Mouse (Mus musculus): Measurements from ENCODE around the gene Fbxo45.
"Not testable (repeated sequence)": the region's sequence is repeated elsewhere in the genome, so short reads cannot be mapped to it uniquely, and the experiment has no call there.

The Fbxo45 gene

GRCm38 (mm10) chr16:32246952-32247370 lies at the start of gene Fbxo45, which contains the start of gene Wdr53:
Gene Fbxo45, minus strand, starts transcription at chr16:32247158.
Gene Wdr53, plus strand, starts transcription at chr16:32247227.
- CTCF ChIA-PET = no interaction called here

- CTCF ChIA-PET = no interaction called here
These were observed 44.9 kb upstream of the Fbxo45 start for GRCm38 (mm10) chr16:32291821-32292220.

DNA sequence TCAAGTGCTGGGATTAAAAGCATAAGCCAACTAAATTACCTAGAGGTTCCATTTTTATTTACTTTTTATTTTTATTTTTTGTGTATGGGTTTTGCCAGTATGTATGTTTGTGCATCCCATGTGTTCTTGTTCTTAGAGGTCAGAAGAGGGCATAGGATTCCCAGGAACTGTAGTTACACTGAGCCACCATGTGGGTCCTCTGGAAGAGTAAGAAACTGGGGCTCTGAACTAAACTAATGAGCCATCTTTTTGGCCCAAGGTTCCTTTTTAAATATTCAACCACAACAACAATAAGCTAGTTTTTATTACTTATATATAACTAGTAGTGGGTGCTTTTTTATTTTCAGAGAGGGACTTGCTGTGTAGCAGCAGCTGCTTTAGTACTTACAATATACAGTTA lies 35.6 kb upstream of the Fbxo45 start:
- CTCF ChIA-PET = interaction anchor here (0.6 kb wide), 1 partner anchor 298 kb away, joined by 6 read pairs; no protein-coding TSS in a partner anchor

- CTCF ChIA-PET = no interaction called here
These were observed 33.3 kb upstream of the Fbxo45 start for GRCm38 (mm10) chr16:32280211-32280610.

GRCm38 (mm10) chr16:32278396-32278795 lies 31.4 kb upstream of the Fbxo45 start:
- CTCF ChIA-PET = no interaction called here

DNA sequence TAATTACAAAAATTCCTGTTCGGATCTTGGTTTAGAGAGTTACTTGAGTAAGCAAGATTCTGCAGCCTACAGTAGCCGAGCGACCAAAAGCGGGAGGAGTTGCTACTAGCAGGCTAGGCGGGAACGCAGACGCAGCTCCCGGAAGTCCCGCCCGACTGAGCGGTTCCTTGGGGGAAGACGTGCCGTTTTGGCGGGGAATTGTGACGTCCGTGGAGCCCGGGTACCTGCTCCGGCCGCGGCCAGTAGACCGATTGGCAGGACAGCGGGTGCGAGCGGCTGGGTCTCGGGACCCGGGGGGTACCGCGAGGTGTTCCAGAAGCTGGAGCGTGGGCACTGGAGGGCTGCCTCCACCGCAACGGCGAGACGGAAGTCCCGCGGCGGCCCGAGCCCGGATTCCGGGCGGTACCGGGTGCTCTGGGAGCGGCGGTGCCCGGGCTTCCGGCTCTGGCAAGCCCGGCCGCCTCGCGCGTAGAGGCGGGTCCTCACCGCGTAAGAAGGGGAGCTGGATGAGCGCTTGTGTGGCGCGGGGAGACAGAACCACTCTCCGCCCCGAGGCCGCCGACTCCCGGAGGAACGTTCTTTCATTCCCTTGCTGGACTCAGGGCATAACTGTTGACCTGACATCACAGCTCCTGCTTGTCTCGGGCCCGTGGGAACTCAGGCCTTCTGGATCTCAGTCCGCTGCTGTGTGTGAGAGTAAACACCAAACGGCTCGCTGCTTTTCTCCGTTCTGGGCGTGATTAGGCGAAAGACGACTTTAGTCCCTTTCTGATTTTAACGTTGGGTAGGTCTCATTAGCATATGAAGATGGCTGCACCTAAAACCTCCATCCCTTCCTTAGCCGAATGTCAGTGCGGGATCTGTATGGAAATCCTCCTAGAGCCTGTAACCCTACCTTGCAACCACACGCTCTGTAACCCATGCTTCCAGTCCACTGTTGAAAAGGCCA lies 30.6 kb upstream of the Fbxo45 start, which contains the start of gene Rnf168:
Gene Rnf168, plus strand, starts transcription at position 152 of the 949 bp plus-strand sequence.
- CTCF ChIA-PET = interaction anchor here (0.6 kb wide), 1 partner anchor 16 kb away, joined by 3 read pairs; no protein-coding TSS in a partner anchor

DNA sequence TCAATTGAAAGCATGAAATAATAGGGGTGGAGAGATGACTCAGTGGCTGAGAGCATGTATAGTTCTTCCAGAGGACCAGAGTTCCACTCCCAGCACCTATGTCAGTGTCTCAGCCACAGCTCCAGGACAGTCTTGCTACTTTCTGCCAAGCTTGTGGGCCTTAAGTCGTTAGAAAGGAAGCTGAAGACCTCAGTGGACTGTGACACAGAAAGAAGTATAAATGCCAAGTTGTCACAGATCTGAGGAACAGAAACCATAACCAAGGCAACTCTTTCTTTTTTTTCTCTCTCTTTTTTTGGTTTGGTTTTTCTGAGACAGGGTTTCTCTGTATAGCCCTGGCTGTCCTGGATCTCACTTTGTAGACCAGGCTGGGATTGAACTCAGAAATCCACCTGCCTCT lies 28.9 kb upstream of the Fbxo45 start:
- CTCF ChIA-PET = no interaction called here

- CTCF ChIA-PET = no interaction called here
These were observed 28.1 kb upstream of the Fbxo45 start for GRCm38 (mm10) chr16:32275041-32275440.

DNA sequence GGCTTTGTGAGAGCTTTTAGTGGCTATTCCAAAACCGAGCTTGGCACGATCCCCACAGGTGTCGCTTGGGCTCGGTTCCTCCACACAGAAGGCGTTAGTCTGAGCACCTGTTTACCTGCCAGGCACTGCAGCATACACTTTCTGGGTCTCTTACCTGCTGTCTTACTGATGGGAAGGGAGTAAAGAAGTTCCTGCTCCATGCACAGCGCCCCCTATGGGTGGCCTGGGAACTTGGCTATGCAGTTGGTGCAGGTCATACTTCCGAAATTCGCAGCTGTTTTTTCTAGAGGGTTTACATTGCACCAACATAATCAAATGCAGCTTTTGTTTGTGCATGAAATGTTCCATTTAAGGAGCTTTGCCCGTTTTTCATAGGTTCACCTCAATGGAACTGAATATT lies 26.4 kb upstream of the Fbxo45 start:
- CTCF ChIA-PET = interaction anchor here (0.8 kb wide), 1 partner anchor 157 kb away, joined by 3 read pairs; no protein-coding TSS in a partner anchor

DNA sequence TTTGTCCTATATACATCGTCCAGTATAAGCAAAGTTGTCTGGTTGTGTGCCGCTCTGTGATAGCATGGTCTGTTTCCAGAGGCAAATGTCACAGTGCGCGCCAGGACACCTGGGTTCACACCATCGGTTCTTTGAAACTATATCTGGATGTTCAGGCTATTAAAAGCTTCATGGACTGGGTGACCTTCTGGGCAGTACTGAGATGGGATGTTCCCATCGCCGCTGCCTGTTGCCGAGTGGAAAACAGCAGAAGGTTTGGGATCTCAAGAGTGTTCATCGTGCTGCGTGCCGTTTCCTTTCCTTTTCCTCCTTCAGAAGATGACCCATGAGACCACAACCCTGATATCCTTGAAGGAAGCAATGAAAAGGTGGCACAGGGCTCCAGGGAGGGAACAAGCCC lies 24.3 kb upstream of the Fbxo45 start, which contains the start of gene Smco1:
Gene Smco1, plus strand, starts transcription at position 178 of the 400 bp plus-strand sequence.
- CTCF ChIA-PET = no interaction called here

GRCm38 (mm10) chr16:32264225-32264624 lies 17.3 kb upstream of the Fbxo45 start:
- CTCF ChIA-PET = interaction anchor here (0.6 kb wide), 2 partner anchors 46 to 77 kb away, joined by 3 to 4 read pairs; no protein-coding TSS in a partner anchor

GRCm38 (mm10) chr16:32246351-32246791 lies 587 bp downstream of the Fbxo45 start:
- CTCF ChIA-PET = no interaction called here

DNA sequence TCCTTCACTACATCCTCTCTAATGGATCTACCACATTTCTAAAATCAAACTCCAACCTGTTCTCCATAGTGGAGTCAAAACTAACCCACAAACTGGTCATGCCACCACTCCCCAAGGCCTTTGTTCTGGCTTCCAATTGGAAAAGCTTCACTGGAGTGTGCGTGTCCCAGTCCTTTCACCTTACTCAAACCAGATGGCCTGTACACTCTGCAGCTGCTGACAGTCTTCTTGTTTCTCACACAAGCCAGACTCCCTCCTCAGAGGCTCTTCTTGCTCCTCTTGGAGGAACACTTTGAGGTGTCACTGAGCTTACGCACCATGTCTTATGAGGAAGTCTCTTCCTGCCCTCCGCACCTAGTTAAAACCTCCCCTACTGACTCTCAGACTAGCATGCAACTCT lies 3.1 kb downstream of the Fbxo45 start:
- CTCF ChIA-PET = interaction anchor here (0.6 kb wide), 1 partner anchor 9 kb away, joined by 5 read pairs; no protein-coding TSS in a partner anchor

DNA sequence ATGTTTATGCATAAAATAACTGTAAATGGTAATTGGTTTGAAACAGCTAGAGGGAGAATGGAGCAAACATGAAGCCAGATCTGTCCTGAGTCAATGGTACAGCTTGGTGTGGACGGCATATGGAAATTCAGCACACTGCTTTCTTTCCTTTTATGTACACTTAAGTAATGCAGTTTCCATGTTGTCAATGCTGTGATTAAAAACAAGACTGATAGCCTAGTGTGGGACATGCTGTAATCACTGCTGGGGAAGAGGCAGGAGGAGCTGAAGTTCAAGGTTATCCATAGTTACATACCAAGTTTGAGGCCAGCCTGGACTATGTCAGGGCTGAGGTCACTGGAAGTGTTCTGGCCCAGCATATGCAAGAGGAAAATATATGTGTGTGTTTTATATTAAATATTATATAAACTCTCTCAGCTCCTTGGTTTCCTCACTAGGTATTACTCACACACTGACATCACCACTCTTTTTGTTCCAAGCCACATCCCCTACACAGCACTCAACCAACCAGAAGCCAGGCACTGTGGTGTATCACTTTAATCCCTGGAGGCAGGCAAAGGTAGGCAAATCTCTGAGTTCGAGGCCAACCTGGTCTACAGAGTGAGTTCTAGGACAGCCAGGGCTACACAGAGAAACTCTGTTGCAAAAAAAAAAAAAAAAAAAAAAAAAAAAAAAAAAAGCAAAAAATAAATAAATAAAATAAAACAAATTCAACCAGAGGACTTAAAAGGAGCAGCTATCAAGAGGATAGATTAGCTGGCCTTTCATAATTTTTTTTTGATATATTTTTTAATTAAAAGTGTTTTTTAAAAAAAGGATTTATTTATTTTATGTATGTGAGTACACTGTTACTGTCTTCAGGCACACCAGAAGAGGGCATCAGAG lies 7.3 kb downstream of the Fbxo45 start:
- CTCF ChIA-PET = interaction anchor here (0.6 kb wide), 2 partner anchors 58 to 637 kb away, joined by 4 to 7 read pairs; partner anchors contain the start of gene Fyttd1

DNA sequence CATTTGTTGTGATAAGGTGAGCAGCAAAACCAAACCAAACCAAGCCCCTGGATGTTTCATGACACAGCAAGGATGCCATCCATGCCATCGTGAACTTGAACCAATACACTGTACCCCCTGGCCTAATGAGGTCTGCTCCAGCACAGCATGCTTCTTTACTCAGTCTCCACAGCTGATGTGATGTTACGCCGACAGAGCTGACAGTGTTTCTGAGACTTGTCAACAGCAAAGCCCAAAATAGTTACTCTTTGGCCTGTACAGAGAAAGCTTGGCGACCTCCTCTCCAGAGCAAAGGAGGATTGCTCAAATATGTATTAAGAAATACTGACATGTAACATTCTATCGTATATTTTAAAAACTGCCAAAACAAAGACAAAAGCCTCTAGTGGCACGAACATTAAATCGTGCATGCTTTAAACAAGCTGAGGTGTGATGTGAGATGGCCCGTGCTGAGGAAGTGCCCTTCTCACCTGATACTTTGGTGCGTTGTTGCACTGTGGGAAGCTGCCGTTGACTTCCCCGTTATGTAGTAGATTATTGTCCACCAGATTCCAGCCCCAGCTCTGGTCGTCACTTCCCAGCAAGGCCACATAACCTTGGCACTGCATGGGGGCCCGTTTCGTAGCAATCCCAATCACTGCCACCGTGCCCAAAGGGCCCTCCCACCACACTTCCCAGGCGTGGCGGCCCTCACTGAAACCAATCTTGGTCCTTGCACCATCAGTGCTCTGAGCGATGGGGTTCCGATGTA lies 8.9 kb downstream of the Fbxo45 start:
- CTCF ChIA-PET = no interaction called here

- CTCF ChIA-PET = not testable (repeated sequence)
These were observed 14.9 kb downstream of the Fbxo45 start for GRCm38 (mm10) chr16:32232050-32232449.

GRCm38 (mm10) chr16:32222399-32222798 lies 24.6 kb downstream of the Fbxo45 start:
- CTCF ChIA-PET = no interaction called here

DNA sequence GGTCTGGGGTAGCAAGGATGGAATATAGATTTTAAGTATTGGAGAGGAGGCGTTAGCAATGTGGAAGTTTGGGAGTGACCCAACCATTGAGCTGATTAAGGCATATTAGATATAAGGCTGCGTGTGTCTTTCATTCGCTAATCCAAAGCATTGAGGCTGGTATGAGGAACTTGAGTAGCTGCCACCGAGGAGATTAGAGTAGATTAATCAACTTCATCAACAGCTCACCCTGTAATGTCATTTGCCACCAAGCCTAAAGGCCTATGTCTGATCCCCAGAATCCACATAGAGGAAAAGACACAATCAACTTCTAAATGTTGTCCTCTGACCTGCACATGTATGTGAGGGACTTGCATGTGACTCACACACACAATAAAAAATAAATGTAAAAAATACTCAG lies 25.2 kb downstream of the Fbxo45 start:
- CTCF ChIA-PET = no interaction called here

GRCm38 (mm10) chr16:32214804-32215576 lies 32.0 kb downstream of the Fbxo45 start:
- CTCF ChIA-PET = no interaction called here

DNA sequence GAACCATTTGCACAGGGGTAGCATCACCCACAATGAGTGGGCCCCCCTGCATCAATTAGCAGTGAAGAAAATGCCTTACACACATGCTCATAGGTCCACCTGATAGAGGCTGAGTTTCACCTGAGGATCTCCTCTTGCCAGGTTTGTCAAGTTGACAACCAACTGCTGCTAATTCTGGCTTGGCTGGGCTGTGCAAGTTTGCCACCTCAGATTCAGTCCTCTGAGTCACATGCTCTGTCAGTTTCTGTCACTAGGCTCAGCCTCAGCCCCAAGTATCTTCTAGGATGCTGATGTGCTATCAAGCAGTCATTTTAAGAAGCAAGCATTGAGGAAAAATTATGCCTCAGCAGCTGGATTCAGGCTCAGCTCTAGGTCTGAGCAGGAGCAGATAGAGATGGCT lies 32.8 kb downstream of the Fbxo45 start:
- CTCF ChIA-PET = no interaction called here

Measured in spleen, embryonic (tissue).